Mouse (Mus musculus): ENCODE data around the gene Msl1.

- TF ChIP-seq NANOG (IDR thresholded peaks at IDR 0.05; ENCODE audit: borderline replicate concordance, low read length), result no peak
- TF ChIP-seq CTCF (conservative IDR thresholded peaks at IDR 0.05; ENCODE audit: low read length), result no peak
Measured at GRCm38 (mm10) chr11:98764091-98764490, 31.2 kb upstream of the Msl1 start.
